ENCODE assay signal across 9 mouse cellular contexts in genomic region chr13:107766397-107767261, GRCm38 (mm10).
DNase-seq lines count a peak whose midpoint lies in the region; ATAC-seq lines count a peak whose summit lies in the region.
"Had no signal": no experiment of that assay in that cellular context is flagged by ENCODE, and none has a peak within 500 bp of the region (broad histone marks: within the 10 kb centered on the region; RNA-seq: fewer than 3 reads in every experiment).

No protein-coding gene starts in this region.

- peaks cover 20% of the 10 kb centered on the region for H3K4me1 ChIP-seq in forebrain, embryonic 12.5 days
- H3K4me1 ChIP-seq: liver, embryonic 13.5 days had no signal

- no peak overlapping the region for H3K9ac ChIP-seq in forebrain, embryonic 12.5 days
- H3K9ac ChIP-seq: liver, embryonic 13.5 days had no signal

- no peaks in the 10 kb centered on the region for H3K9me3 ChIP-seq in forebrain, embryonic 12.5 days
- H3K9me3 ChIP-seq: liver, embryonic 13.5 days had no signal

- no peak overlapping the region for H3K4me2 ChIP-seq in forebrain, embryonic 12.5 days
- H3K4me2 ChIP-seq: liver, embryonic 13.5 days had no signal

- H3K27me3 ChIP-seq in forebrain, embryonic 12.5 days = peaks cover 11% of the 10 kb centered on the region
- H3K27me3 ChIP-seq: liver, embryonic 13.5 days had no signal

- intact Hi-C loops in left cerebral cortex, postnatal 36 days (cut with DNase I) = loop anchor here (5.0 to 10.0 kb wide), 2 partner anchors 121 to 388 kb away; partner anchors contain the start of genes Ercc8 and Ndufaf2

- H3K36me3 ChIP-seq in forebrain, embryonic 12.5 days (replicated peaks) = peaks cover 5% of the 10 kb centered on the region
- H3K36me3 ChIP-seq: liver, embryonic 13.5 days had no signal

- WGBS in forebrain, embryonic 12.5 days = 40% methylated on average over 13 of the region's 13 CpGs

- H3K4me3 ChIP-seq in forebrain, embryonic 12.5 days (replicated peaks) = no peak overlapping the region
- H3K4me3 ChIP-seq: liver, embryonic 13.5 days had no signal

- H3K27ac ChIP-seq in forebrain, embryonic 12.5 days = peak overlapping the region; percentile 25; the same call in 1 of the 2 replicates
- H3K27ac ChIP-seq: liver, embryonic 13.5 days had no signal

- peak; percentile 85 for DNase-seq in heart, adult 11 months
- no peak for DNase-seq in heart, adult 9 months (ENCODE audit: low spot score in 2 of 2)
- DNase-seq in Muller cell, postnatal 12 days (ENCODE audit: inconsistent ontology term) = peak; percentile 24
- DNase-seq in left cerebral cortex, postnatal 36 days (ENCODE audit: low spot score in 2 of 2) = peak; percentile 26 to 29
- no peak for DNase-seq in adipocyte (ENCODE audit: low spot score)
- DNase-seq in T-cell, adult 2 months (ENCODE audit: low spot score) = no peak
- DNase-seq: kidney, adult 2 months; liver, embryonic 13.5 days had no signal

- peak; percentile 82 for ATAC-seq in forebrain, embryonic 12.5 days (ENCODE audit: low FRiP score)

Comparison
In these comparisons a context has a peak if more than half of its experiments do, and no peak if none do; other contexts are left out.
1. DNase-seq: peak in heart, adult 11 months (single experiment), Muller cell, postnatal 12 days (single experiment) and left cerebral cortex, postnatal 36 days (2 of 2); none in heart, adult 9 months (0 of 2), adipocyte (single experiment) and T-cell, adult 2 months (single experiment).